Mouse (Mus musculus): ENCODE data around the gene Cx3cr1.

DNA sequence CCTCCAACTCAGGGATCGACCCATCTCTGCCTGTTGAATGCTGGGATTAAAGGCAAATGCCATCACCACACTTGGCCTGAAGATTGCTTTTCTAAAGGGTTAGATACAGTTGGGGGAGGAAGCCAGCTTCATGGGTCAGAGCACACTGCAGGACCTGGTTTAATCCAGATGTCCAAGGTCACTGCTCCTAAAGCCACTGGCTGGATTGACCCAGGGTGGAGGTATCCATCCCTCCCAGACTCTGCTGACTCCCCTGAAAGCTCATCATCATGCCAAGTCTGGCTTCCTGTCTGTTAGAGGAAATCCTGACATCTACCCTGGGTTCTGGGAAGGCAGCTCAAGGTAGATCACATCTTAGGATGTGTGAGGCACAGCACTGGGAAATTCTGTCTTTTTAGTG is 70.9 kb downstream of the Cx3cr1 start:
- TF ChIP-seq CTCF (IDR thresholded peaks at IDR 0.05; ENCODE audit: borderline replicate concordance, insufficient read depth, low read depth, low read length) (no peak), POLR2A (IDR thresholded peaks at IDR 0.05; ENCODE audit: borderline replicate concordance, insufficient read depth, low read length) (no peak)
